Mouse (Mus musculus) forebrain, embryonic 11.5 days (tissue): ENCODE results near the gene Hs6st1. TPM values are rescaled to one million over a fixed set of nuclear protein-coding genes. Genes with fewer than 3 reads are reported as not detected.

ENCODE experiments used
- ATAC-seq: fragments of 200-750 bp; cut with Nextera tagmentation; replicated peaks from 2 replicates; pipeline ENCODE4 v1.8.0; 2017; ENCODE audit warnings: moderate TSS enrichment; ENCODE audit not compliant: low FRiP score
- DNase-seq: peaks from one replicate; pipeline ENCODE4 v3.0.0-alpha.2; 2017; ENCODE audit warnings: low spot score
- H3K27ac ChIP-seq: fragments of 300-500 bp; sonication (generic); 2 replicates; pipeline ENCODE4 v1.5.1; 2014; ENCODE audit warnings: low read depth, low read length
- H3K27me3 ChIP-seq: fragments of 300-500 bp; sonication (generic); 2 replicates; pipeline ENCODE4 v1.6.1; 2014; ENCODE audit warnings: mild to moderate bottlenecking, low read length, mixed read lengths; ENCODE audit not compliant: control insufficient read depth, insufficient read depth
- H3K36me3 ChIP-seq: fragments of 300-500 bp; sonication (generic); 2 replicates; pipeline ENCODE4 v1.6.1; 2014; ENCODE audit warnings: mild to moderate bottlenecking, low read length, moderate library complexity, mixed read lengths; ENCODE audit not compliant: control insufficient read depth, insufficient read depth
- H3K4me1 ChIP-seq: fragments of 300-500 bp; sonication (generic); replicated peaks from 2 replicates; pipeline ENCODE4 v1.6.1; 2014; ENCODE audit warnings: low read length, mixed read lengths; ENCODE audit not compliant: control insufficient read depth, insufficient read depth
- H3K4me2 ChIP-seq: fragments of 300-500 bp; sonication (generic); 2 replicates; pipeline ENCODE4 v1.6.1; 2014; ENCODE audit warnings: low read depth, mild to moderate bottlenecking, low read length, moderate library complexity, mixed read lengths; ENCODE audit not compliant: severe bottlenecking
- H3K4me3 ChIP-seq: fragments of 300-500 bp; sonication (generic); 2 replicates; pipeline ENCODE4 v1.5.1; 2014; ENCODE audit warnings: low read depth, low read length
- H3K9ac ChIP-seq: fragments of 300-500 bp; sonication (generic); 2 replicates; pipeline ENCODE4 v1.6.1; 2014; ENCODE audit warnings: low read length
- H3K9me3 ChIP-seq: fragments of 300-500 bp; sonication (generic); 2 replicates; pipeline ENCODE4 v1.6.1; 2016; ENCODE audit warnings: low read length, mixed read lengths; ENCODE audit not compliant: control insufficient read depth
- WGBS: fragments of 180-500 bp; shearing (Covaris S2); extraction: QIAGEN DNeasy Blood & Tissue Kit; methylation state at CpG from one replicate; pipeline ENCODE4 v1.1.7; 2014; 5-methylcytosine and 5-hydroxymethylcytosine counted together
- polyA plus RNA-seq: library from polyadenylated mRNA; unstranded; fragments of >200 nt; fragmentation: Nextera tagmentation; extraction: Ambion mirVana; gene quantifications from 2 replicates; pipeline ENCODE4 v1.2.1, GENCODE M21; 2014

The Hs6st1 gene
- polyA plus RNA-seq, 1 experiment from 2014 or later: 14.9 TPM

DNA sequence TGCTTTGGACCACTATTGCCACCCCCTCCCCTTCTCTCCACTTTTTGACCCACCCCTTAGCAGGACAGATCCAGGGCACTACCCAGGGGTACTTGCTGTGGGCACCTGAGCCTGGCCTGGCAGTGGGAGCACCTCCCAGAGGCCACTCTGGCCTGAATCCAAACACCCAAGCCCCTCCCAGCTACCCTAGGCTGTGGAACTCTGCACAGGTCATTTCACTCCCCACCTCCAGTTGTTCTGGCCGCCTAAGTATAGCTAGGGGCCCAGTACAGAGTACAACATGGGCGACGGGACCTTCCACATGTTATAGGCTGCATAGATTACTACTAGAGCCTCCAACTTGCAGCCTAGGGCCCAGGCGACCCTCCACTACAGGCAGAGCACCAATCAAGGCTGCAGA is 999 bp upstream of the Hs6st1 start:
- Histone ChIP-seq H3K27ac (no peak overlapping the region), H3K4me1 (peaks cover 30% of the 10 kb centered on the region), H3K36me3 (no peaks in the 10 kb centered on the region), H3K9ac (no peak overlapping the region), H3K4me2 (no peak overlapping the region), H3K9me3 (no peaks in the 10 kb centered on the region), H3K4me3 (no peak overlapping the region), H3K27me3 (0 out of 2 replicates have a peak, but pooled peaks cover 4% of the 10 kb centered on the region)
- ATAC-seq: no peak
- 74% methylated on average over 4 of the region's 4 CpGs for WGBS
- DNase-seq: peak; percentile 44

DNA sequence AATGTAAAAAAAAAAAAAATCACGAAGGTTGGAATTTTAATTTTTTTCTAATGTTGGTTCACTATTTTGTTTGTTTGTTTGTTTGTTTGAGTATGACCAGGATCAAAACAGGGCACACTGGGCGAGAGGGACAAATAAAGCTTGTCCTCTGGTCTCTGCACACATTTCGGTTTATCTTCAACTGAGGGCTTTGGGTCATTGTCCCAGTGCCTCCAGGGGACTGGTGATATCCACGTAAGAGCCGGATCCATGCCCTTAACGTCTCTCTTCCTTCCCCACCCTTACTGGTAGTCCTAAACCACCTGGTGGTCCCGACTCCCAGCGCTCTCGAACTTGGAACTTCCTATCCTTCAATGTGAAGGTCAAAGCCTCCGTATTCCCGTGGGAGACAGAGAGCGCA is 589 bp upstream of the Hs6st1 start:
- peak overlapping the region; percentile 73 for H3K9ac ChIP-seq
- peaks cover 30% of the 10 kb centered on the region for H3K4me1 ChIP-seq
- H3K27me3 ChIP-seq: 0 out of 2 replicates have a peak, but pooled peaks cover 4% of the 10 kb centered on the region
- peak overlapping the region; percentile 78 for H3K4me3 ChIP-seq
- H3K9me3 ChIP-seq: no peaks in the 10 kb centered on the region
- peak overlapping the region; percentile 97; the same call in 1 of the 2 replicates for H3K4me2 ChIP-seq
- H3K27ac ChIP-seq: no peak overlapping the region
- 0 out of 2 replicates have a peak, but pooled peaks have one; percentile 1 for ATAC-seq
- WGBS: 24% methylated on average over 12 of the region's 12 CpGs
- no peaks in the 10 kb centered on the region for H3K36me3 ChIP-seq
- no peak for DNase-seq

DNA sequence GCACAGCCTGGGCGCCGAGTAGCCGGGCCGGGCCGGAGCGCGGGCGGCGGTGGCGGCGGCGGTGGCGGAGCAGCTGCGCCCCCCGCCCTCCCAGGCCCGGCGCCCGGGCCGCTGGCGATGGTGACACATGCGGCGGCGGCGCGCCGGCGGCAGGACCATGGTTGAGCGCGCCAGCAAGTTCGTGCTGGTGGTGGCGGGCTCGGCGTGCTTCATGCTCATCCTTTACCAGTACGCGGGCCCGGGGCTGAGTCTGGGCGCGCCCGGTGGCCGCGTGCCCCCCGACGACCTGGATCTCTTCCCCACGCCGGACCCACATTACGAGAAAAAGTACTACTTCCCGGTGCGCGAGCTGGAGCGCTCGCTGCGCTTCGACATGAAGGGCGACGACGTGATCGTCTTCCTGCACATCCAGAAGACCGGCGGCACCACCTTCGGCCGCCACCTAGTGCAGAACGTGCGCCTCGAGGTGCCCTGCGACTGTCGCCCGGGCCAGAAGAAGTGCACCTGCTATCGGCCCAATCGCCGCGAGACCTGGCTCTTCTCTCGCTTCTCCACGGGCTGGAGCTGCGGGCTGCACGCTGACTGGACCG is 426 bp downstream of the Hs6st1 start:
- no peak; the same call in 1 of the 2 replicates for ATAC-seq

DNA sequence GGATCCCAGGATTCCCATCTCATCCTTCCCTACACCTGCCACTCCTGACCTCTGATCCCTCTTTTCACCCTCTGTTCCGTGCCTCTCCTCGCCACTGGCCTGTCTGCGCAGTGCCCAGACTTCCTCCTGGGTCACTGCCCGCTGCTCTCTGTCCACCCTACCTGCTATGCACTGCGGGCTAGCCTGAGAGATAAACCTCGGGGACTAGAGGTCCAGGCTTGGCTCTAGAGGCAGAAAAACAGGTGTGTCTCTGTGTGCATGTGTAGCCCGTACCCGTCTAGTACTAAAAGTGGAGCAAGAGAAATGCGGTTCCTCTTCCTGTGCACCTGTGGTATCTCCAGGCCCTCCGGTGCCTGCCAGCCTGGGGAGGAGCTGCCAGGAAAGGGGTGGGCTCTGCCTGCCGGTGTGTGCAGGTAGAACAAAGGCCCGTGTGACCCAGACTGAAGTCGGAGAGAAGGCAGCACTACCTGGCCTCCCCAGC is 1.1 kb downstream of the Hs6st1 start:
- Histone ChIP-seq H3K9me3 (no peaks in the 10 kb centered on the region), H3K4me1 (peaks cover 24% of the 10 kb centered on the region), H3K27me3 (0 out of 2 replicates have a peak, but pooled peaks cover 2% of the 10 kb centered on the region), H3K4me3 (peak overlapping the region; percentile 78), H3K4me2 (peak overlapping the region; percentile 97), H3K36me3 (no peaks in the 10 kb centered on the region; the same call in 1 of the 2 replicates), H3K9ac (peak overlapping the region; percentile 73), H3K27ac (no peak overlapping the region)
- ATAC-seq (no peak), DNase-seq (peak; percentile 53)
- 4% methylated on average over 13 of the region's 13 CpGs for WGBS

More for the DNA sequence above, 426 bp downstream of the Hs6st1 start:
- under 1% methylated on average over 60 of the region's 76 CpGs for WGBS
- peaks cover 28% of the 10 kb centered on the region for H3K4me1 ChIP-seq
- no peaks in the 10 kb centered on the region for H3K9me3 ChIP-seq
- peak overlapping the region; percentile 78 for H3K4me3 ChIP-seq
- no peak overlapping the region for H3K27ac ChIP-seq
- no peaks in the 10 kb centered on the region; the same call in 1 of the 2 replicates for H3K36me3 ChIP-seq
- peak overlapping the region; percentile 73 for H3K9ac ChIP-seq
- 0 out of 2 replicates have a peak, but pooled peaks cover 4% of the 10 kb centered on the region for H3K27me3 ChIP-seq
- peak; percentile 83 for DNase-seq
- peak overlapping the region; percentile 97 for H3K4me2 ChIP-seq

- no peaks in the 10 kb centered on the region; the same call in 1 of the 2 replicates for H3K36me3 ChIP-seq
- 0 out of 2 replicates have a peak, but pooled peaks cover 2% of the 10 kb centered on the region for H3K27me3 ChIP-seq
- H3K4me3 ChIP-seq: peak overlapping the region; percentile 78
- H3K27ac ChIP-seq: no peak overlapping the region
- no peaks in the 10 kb centered on the region for H3K9me3 ChIP-seq
- peaks cover 20% of the 10 kb centered on the region for H3K4me1 ChIP-seq
- peak overlapping the region; percentile 97 for H3K4me2 ChIP-seq
- WGBS: 51% methylated on average over 6 of the region's 6 CpGs
- peak; percentile 51 for DNase-seq
- ATAC-seq: no peak
- peak overlapping the region; percentile 73; the same call in 1 of the 2 replicates for H3K9ac ChIP-seq
Observed at GRCm38 (mm10) chr1:36070190-36070589, 2.0 kb downstream of the Hs6st1 start.

DNA sequence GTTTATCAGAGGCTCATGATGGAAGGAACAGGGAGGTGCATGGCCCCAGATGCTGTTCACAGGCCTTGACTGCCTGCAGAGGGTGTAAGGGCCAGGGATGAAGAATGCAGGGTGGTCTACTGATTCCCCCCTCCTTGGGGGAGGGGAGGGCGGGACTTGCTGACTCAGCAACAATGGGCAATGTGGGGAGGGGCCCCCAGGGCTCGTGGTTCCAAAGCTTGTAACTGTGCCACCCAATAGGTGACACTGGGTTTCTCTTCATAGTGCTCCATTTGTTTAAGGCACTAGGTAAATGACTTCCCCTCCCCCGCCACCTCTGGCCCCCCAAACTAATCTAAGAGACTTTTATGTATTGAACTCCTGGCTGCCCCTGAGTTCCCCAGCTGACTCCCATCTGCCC is 2.5 kb downstream of the Hs6st1 start:
- ATAC-seq (no peak), DNase-seq (peak; percentile 49)
- Histone ChIP-seq H3K4me2 (peak overlapping the region; percentile 97), H3K27me3 (0 out of 2 replicates have a peak, but pooled peaks cover 2% of the 10 kb centered on the region), H3K9ac (no peak overlapping the region), H3K4me1 (peaks cover 15% of the 10 kb centered on the region), H3K27ac (no peak overlapping the region), H3K4me3 (peak overlapping the region; percentile 78), H3K9me3 (no peaks in the 10 kb centered on the region), H3K36me3 (no peaks in the 10 kb centered on the region; the same call in 1 of the 2 replicates)
- 41% methylated on average over 3 of the region's 3 CpGs for WGBS

GRCm38 (mm10) chr1:36071176-36071575 is 3.0 kb downstream of the Hs6st1 start:
- H3K4me1 ChIP-seq: peaks cover 14% of the 10 kb centered on the region
- 88% methylated on average over 7 of the region's 7 CpGs for WGBS
- no peaks in the 10 kb centered on the region for H3K9me3 ChIP-seq
- DNase-seq: peak; percentile 47
- H3K27ac ChIP-seq: no peak overlapping the region
- ATAC-seq: no peak
- H3K9ac ChIP-seq: no peak overlapping the region
- peak overlapping the region; percentile 97 for H3K4me2 ChIP-seq
- no peaks in the 10 kb centered on the region; the same call in 1 of the 2 replicates for H3K36me3 ChIP-seq
- 0 out of 2 replicates have a peak, but pooled peaks cover under 1% of the 10 kb centered on the region for H3K27me3 ChIP-seq
- peak overlapping the region; percentile 3; the same call in 1 of the 2 replicates for H3K4me3 ChIP-seq

DNA sequence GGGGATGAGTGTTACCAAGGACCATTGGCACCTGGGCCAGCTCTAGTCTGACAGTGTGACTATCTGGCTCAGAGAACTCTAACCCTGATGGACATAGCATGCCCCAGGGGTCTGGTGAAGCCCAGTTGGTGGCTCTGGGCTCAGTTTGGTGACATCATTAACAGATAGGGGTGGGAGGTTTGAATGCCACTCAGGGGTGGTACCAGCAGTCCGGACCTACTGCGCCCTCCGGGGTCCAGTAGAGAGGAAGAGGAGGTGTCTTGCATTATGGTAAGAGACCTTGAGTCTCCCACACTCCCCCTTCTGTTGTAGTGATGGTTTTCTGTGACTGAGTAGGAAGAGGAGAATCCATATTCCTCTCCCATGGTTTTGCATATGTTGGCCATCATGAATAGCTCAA is 3.4 kb downstream of the Hs6st1 start:
- ATAC-seq (no peak), DNase-seq (peak; percentile 43)
- no peak overlapping the region for H3K4me3 ChIP-seq
- no peaks in the 10 kb centered on the region for H3K9me3 ChIP-seq
- no peak overlapping the region for H3K27ac ChIP-seq
- no peaks in the 10 kb centered on the region; the same call in 1 of the 2 replicates for H3K36me3 ChIP-seq
- H3K4me2 ChIP-seq: no peak overlapping the region
- WGBS: 89% methylated on average over 3 of the region's 3 CpGs
- H3K27me3 ChIP-seq: no peaks in the 10 kb centered on the region
- peak overlapping the region; percentile 9; the same call in 1 of the 2 replicates for H3K9ac ChIP-seq
- H3K4me1 ChIP-seq: peaks cover 14% of the 10 kb centered on the region
